Mouse (Mus musculus): Measurements from ENCODE around the gene Scn1b.

The Scn1b gene

DNA sequence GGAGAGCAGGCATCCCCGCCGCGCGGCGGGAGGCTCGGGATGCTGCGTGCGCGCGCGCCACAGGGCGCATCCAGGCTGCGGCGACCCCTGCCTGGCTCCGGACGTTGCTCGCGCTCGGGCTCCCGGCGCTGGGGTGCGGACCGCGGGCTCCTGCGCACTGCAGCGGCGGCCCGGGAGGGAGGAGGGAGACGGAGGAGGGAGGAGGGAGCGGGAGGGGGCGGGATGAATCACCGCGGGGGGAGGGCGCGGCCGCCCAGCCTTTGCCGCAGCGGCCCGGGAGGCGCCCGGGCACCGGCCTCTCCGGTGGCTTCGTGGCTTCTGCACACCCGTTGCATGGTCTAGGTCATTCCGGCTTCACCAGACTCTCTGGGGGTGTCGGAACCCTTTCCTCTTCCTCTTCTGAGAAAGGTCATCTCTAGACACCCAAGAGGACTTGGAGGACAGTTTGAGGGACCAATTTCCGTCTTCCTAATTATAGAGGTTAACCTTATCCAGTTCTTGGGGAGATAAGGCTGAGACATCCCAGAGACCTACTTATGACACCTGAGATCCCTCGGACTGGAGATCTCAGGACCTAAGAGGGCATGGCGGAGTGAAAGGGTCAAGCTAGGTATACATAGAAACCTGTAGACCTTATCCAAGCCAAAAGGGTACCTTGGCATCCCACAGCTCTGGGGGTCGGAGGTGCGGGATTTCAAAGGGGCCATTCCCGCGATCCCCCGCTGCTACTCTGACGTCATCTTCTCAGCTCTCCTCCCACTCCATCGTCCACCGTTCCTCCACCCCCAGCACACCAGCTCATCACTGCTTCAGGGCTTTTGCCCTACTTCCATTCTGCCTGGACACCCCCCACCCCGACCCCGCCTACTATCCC is at the start of gene Scn1b:
Gene Scn1b, minus strand, starts transcription at position 153 of the 874 bp plus-strand sequence.
- peak; percentile 90 for DNase-seq (ENCODE audit: low read depth, low spot score)

DNA sequence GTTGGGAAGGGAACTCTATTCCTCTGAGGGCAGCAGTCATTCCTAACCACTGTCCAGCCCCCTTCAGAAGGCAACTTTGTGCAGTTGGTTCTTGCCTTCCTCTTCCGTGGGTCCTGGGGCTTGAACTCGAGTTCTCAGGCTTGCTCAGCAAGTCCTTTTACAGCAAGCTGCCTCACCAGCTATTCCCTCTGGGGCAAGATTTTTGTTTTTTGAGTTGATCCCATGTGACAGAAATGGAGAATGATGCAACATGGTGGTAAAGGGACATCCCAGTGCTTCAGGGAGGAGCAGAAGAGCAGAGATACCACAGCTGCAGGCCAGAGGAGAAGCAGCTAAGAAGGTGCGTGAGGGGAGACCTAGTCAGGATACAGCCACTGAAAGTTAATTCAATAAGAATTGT is 48.3 kb upstream of the Scn1b start:
- DNase-seq (ENCODE audit: low read depth, low spot score), result no peak

DNA sequence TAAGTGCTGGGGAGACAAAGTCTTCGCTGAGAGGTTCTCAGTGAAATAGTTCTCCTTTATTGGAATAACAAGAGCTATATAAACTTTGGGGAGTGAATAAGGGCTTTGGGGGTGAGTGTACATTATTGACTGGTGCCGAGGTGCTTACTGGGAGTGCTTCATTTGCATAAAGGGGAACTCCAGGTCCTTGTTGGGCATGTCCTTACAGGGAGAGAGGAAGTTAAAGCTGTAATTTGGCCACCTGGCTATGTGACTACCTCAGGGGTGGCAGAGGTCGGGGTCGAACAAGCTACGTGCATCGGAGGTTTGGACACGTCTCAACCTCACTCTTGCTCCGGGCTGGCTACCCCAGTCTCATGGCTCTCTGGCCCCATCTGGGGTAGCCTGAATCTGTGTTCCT is 47.7 kb upstream of the Scn1b start:
- DNase-seq (ENCODE audit: low read depth, low spot score), result no peak

DNA sequence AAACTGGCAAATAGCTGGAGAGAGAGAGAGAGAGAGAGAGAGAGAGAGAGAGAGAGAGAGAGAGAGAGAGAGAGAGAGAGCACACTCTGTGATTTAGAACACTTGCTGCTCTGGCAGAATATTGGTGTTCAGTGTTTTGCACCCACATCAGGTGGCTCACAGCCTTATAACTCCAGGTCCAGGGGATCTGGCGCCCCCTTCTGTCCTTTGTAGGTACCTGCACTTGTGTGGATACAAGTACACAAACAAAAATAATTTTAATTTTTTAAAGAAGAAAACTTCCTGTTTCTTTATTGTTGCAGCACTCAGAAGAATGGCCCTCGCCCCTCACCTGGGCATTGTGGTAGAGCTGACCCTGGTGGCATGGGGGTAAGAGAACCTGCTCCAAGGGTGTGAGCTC is 45.4 kb upstream of the Scn1b start:
- DNase-seq (ENCODE audit: low read depth, low spot score), result peak; percentile 71

DNA sequence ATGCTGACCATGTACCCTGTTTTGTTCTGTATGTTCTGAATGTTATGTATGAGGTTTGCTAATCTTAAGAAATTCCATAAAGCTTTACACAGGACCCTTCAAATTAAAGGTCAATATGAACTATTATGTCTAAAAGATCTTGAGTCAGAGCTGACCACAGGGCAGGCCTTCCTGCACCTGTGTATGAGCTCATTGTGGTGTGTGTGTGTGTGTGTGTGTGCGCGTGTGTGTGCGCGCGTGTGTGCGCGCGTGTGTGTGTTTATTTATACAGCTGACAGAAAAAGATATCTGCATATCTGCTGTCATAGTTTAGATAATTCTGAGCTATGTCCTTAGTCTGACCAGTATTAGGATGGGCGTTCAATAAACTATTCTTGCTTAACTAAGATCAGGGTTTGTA is 43.7 kb upstream of the Scn1b start:
- no peak for DNase-seq (ENCODE audit: low read depth, low spot score)

DNA sequence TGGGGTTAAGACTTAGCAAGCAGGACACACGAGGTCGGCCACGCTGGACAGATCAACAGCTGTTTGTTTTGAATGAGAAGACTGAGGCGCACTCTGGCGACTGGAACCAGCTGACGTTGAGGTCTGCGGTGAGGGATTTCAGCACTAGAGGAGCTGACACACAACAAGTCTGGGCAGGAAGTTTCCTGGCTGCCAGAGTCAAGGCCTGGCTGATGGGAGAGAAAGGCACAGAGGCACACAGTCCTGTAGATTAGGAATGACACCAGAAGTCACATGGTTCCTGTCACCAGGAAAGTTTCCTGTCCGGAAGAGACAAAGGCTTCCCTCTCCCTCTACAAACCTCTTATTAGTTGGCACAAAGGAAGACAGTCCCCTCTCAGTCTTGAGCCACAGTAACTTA is 41.6 kb upstream of the Scn1b start:
- DNase-seq (ENCODE audit: low read depth, low spot score), result peak; percentile 16

DNA sequence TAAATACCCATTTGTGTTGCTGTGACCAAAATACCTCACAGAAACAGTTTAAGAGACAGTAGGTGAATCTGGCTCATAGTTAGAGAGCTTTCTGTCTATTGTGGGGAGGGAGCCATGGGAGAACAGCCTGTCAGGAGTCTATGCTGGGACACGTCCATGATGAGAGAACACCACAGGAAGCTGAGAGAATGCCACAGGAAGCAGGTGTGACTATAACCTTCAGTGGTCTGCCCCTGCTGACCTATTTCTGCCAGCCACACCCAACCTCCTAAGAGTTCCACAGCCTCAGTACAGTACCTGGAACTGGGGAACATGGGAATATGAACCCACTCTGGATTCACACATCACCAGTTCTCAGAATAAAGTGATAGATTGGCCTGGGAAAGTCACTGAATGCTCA is 37.9 kb upstream of the Scn1b start:
- no peak for DNase-seq (ENCODE audit: low read depth, low spot score)

DNA sequence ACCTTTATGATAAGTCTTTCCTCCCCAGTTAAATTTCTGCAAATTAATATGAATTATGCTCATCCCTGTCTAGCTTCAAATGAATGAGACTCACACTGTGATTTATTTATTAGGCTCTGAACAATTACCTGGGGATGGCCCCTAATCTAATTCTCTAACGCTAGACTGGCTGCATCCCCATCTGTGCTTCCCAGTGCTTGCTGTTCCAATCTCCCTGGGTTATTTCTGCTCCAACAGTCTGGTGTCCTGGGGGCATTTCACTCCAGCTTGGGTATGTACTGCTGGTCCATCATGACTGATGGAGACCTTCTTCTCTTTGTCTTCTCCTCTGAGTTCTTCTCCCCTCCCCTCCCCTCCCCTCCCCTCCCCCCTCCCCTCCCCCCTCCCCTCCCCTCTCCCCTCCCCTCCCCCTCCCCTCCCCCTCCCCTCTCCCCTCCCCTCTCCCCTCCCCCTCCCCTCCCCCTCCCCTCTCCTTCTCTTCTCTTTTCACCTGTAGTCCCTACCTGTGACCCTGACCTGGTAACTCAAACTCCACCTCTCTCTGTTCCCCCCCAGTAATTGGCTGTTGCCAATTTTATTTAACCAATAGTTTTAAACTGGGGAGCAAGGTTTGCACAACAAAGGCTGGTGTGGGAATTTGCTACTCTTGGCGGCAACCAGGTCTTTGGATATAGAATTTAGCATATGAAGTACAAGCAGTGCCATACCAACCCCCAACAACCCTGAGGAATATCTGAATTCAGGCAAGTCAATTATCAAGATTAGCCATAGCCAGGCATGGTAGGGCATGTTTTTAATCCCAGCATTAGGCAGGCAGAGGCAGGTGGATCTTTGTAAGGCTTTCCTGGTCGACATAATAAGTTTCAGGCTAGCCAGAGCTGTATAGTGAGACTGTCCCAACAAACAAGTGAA is 37.1 kb upstream of the Scn1b start:
- no peak for DNase-seq (ENCODE audit: low read depth, low spot score)

DNA sequence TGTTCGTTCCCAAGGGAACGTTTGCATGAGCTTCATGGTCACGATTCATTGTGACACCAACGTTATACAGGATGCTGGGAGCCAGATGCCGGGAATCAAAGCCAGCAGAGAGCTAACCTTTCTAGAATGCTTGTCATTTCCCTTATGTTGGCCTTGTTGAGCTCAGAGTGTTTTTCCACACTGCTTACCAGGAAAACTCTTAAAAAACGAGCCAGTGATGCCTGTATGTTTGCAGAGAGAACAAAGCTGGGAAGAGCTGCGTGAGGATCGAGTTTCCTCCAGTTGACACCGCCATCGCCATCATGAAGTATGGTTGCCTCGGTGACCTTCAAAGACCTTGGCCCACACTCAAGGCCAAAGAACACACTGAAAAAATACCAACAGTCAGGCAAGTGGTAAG is 35.5 kb upstream of the Scn1b start:
- no peak for DNase-seq (ENCODE audit: low read depth, low spot score)

DNA sequence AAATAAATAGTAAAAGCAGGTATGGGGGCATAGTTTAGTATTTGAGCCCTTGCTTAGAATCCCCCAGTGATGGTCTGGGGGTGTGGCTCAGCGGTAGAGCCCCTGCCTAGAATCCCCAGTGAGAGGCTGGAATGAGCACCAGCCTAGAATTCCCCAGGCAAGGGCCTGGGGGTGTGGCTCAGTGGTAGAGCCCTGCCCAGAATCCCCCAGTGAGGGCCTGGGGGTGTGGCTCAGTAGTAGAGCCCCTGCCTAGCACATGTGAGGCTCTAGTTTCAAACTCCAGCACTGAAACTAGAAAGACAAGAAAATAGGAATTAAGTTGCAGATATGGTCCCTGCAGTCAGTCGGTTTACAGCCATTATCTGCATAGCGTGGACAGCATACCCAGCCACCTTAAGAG is 35.0 kb upstream of the Scn1b start:
- no peak for DNase-seq (ENCODE audit: low read depth, low spot score)

DNA sequence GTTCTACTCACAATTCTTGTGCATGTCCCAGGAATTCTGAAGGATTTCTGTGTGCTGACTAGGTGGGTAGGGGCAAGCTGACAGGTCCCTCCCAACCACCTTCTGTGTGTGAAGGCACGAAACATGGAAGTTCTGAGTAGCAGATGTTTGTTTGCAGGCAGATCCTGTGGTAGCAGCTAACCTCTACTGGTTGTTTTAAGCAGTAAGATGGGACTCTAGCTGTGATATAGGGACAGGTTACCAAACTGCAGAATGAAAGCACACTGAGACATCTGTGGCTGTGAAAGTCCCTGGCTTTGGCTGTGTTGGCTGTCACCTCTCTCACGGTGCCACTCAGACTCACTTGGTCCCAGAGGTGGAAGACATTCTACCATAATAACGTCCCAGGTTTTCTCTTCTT is 34.4 kb upstream of the Scn1b start:
- no peak for DNase-seq (ENCODE audit: low read depth, low spot score)

DNA sequence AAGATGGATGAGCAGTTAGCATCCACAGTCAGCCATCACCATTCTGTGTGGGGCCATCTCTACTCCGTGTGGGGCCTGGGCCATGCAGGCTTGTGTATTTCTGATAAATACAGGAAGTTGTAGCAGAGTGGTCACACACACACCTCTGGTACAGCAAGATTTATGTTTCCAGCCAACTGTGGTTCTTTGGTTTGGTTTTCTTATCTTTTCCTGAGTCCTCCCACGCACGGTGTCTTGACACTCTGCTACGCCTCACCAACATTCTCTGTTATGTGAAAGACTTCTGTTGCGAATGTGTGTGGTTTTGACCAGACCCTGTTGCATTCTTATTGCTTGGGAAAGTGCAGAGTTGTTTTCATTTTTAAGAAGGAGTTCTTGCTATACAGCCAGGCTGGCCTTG is 34.0 kb upstream of the Scn1b start:
- no peak for DNase-seq (ENCODE audit: low read depth, low spot score)

DNA sequence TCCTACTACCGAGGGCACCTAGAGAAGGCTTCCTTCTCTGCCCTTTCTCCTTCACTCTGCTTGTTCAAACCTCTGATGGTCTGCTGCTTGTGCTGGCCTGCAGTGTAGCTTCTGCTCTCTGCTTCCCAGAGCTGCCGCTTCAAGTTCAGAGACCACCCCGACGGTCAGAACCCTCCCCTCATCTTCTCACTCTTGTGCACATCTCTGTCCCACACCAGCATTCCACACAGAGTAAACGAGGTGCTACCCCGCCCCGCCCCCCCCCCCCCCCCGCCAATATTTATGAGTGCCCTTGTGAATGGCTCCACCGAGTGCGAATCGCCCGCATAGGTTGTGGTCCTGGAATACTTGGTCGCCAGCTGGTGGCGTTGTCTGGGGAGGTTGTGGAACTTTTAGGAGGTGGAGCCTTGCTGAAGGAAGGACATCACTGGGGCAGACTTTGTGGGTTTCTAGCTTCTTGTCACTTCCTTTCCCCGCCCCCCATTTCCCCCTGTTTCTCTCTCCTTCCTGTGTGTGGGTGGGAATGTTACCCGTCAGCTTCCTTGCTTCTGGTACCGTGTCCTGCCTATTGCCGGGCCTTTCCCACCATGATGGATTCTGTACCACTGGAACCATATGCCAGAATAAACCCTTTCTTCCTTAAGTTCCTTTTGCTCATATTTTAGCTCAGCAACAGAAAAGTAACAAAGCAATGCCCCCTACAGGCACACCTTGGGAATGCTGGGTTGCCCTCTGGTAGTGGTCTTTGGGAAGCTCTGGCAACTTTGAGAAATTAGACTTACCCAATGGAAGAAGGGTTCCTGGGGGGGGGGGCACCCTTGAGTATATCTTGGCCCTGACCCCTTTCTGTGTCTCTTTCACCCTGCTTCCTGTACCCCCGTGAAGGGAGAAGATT is 29.5 kb upstream of the Scn1b start:
- DNase-seq (ENCODE audit: low read depth, low spot score), result no peak

DNA sequence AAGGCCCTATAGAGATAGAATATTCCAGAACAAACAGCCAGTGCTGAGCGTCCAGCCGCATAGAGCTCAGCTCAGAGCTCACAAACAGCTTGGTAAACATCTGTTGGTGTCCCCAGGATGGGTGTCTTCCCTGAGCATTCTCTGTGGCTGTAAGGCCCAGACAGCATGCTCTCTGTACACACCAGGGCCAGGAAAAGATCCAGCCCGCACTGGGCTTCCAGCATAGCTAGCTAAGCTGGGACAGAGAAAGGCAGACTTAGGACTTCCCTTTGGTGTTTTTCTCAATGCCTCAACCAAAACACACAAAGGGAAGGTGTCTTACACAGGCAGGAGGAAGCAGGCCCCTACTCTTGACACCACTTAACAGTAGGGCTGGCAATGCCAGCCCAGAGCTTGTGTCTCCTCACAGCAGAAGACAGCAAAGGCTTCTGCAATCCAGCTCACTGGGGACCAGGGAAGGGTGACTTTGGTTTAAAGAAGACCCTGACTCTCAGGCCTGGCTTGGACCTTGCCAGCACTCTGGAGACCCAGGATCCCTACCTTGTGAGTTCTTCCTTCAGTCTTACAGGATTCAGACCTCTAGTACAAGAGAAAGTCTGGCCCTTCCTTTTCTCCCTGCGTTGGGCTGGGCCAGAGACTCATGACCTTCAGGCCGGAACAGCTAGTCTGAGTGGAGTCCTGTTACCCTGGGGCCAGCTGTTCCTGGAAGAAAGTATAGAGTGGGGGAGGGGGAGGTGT is 28.7 kb upstream of the Scn1b start, which contains the start of gene Gramd1a:
Gene Gramd1a, minus strand, starts transcription at position 601 of the 738 bp plus-strand sequence.
- DNase-seq (ENCODE audit: low read depth, low spot score), result no peak

DNA sequence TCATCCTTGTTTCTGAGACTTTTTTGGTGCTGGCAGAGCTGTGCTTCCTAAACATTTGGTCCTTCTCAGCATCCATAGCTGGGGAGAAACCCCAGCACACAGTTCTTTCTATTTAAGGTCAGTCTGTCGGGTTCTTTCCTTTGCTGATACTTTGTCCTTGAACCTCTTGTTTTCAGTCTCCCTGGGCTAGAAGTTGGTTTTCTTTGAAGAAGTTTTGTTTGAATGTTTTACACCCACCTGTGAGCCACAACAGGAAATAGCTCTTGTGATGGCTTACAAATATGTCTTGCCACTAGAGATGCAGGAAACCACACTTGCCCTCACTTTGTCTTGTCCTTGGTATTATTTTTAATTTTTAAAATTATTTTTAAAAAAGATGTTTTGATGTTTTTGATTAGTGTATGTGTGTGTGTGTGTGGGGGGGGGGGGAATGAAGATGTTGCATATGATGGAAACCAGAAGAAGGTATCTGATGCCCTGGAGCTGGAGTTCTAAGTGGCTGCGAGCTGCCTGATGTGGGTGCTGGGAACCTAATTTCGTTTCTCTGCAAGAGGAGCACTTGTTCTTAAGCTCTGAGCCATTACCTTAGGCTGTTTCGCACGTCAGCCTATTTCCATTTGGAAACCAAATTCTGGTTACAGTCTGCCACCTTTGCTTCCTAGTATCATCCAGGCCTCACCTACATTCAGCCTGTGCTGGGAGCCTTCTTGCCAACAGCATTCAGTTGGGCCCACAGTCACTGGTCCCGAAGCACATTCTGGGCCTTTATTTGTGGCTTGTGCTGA is 26.9 kb upstream of the Scn1b start:
- no peak for DNase-seq (ENCODE audit: low read depth, low spot score)

DNA sequence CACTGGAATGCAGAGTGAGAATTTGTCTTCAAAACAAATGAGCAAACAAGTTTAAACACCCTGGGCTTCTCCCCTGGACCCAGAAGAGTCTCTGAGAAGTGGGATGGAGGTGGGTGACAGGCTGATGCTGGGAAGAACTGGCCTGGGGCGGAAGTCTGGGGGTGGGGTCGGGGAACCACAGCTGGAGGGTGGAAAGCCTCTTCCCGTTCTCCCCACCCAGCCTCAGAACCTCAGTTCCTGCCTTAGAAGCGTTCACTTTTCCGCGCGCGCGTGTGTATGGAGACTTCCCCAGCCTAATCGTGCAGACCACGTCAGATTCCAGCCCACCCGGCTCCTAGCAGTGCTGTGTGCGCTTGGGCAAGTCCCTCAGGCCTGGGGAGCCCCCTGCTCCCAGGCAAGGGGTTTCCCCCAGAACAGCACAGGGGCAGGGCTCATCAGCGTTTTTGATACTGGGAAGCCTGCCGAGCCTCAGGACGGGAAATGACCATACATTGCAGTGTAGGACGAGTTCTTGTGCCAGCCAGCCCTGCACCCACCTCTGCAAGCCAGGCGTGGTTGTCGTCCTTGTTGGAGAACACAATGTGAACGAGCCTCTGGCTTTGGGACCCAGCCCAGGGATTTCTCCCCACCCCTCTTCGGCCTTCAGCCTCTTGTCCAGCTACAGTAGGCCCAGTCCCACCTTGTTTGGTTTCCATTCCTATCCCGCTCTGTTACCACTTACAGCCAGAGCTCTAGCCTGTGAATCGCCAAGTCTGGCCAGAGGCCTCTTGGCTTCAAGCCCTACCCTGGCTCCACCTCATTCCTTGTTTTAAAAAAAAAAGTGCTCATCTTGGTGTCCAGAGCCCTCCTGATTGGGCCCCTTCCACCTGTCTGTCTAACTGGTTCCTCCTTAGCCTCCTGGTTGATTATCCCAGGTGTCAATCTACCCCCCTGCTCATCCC is 24.8 kb upstream of the Scn1b start:
- DNase-seq (ENCODE audit: low read depth, low spot score), result peak; percentile 68

DNA sequence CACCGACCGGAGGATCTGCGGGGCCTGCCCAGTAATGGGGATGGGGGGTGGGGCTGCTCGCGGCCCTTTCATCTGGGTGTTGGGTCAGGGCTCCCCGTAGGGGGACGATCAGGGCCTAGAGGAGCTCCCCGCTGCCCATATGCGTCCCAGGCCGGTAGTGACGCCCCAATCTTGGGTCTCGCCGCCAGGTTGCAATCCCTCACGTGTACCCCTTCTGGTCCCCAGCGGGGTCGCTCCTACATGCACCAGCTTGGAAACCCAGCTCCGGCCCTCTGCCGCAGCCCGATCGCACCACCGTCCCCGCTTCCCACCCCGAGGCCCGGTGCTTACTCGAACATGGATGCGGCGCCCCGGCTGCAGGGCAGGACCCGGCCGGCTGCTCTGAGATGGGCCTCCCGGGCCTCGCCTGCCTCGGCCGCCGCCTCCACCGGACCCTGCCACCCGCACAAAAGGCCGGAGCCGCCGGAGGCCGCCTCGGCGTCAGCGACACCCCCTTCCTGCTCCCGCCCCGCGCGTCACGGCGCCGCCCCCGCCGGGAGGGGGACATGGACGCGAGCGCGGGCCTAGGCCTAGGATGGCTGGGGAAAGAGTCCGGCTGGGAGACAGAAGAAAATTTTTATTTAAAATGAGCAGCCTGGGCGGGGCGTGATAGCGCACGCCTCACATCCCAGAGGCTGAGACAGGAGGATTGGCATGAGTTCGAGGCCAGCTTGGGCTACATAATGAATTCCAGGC is 23.9 kb upstream of the Scn1b start:
- peak; percentile 94 for DNase-seq (ENCODE audit: low read depth, low spot score)
